Mouse (Mus musculus) MEL (cell line): ENCODE data around the gene Tatdn2.

Experiments
- BHLHE40 ChIP-seq: IDR thresholded peaks from 2 replicates; pipeline ENCODE4 v1.6.1; 2012; ENCODE audit warnings: low read depth, mild to moderate bottlenecking, inconsistent platforms, low read length, improper control_type of control experiment, borderline replicate concordance
- CTCF ChIP-seq, 3 experiments: IDR thresholded peaks in 2 of 3; conservative IDR thresholded peaks in 1 of 3; 2 replicates each; pipeline ENCODE4 v1.5.1; 2011 to 2012; ENCODE audit warnings: low read length in 3 of 3, low read depth in 2 of 3, mild to moderate bottlenecking in 2 of 3, improper control_type of control experiment in 1 of 3, inconsistent platforms in 1 of 3, mixed read lengths in 1 of 3, moderate library complexity in 1 of 3; ENCODE audit not compliant: control insufficient read depth in 1 of 3, insufficient read depth in 1 of 3, poor library complexity in 1 of 3, severe bottlenecking in 1 of 3
- EP300 ChIP-seq, 2 experiments: IDR thresholded peaks; 2 replicates each; pipeline ENCODE4 v1.6.1; 2011; ENCODE audit warnings: improper control_type of control experiment in 2 of 2, low read length in 2 of 2, low read depth in 1 of 2, mild to moderate bottlenecking in 1 of 2
- MAZ ChIP-seq: IDR thresholded peaks from 2 replicates; pipeline ENCODE4 v1.6.1; 2012; ENCODE audit warnings: low read depth, mild to moderate bottlenecking, inconsistent platforms, low read length, improper control_type of control experiment
- MYC ChIP-seq: IDR thresholded peaks from 2 replicates; pipeline ENCODE4 v1.6.1; 2011; ENCODE audit warnings: low read depth, mild to moderate bottlenecking, low read length, improper control_type of control experiment, moderate library complexity
- POLR2A ChIP-seq, 2 experiments: IDR thresholded peaks; 2 replicates each; pipeline ENCODE4 v1.6.1; 2011 to 2012; ENCODE audit warnings: low read length in 2 of 2, mild to moderate bottlenecking in 2 of 2, control low read depth in 1 of 2, improper control_type of control experiment in 1 of 2, low read depth in 1 of 2, moderate library complexity in 1 of 2; ENCODE audit not compliant: control insufficient read depth in 1 of 2, insufficient read depth in 1 of 2, poor library complexity in 1 of 2
- RCOR1 ChIP-seq: IDR thresholded peaks from 2 replicates; pipeline ENCODE4 v1.6.1; 2012; ENCODE audit warnings: low read depth, mild to moderate bottlenecking, inconsistent platforms, low read length, improper control_type of control experiment
- SIN3A ChIP-seq: IDR thresholded peaks from 2 replicates; pipeline ENCODE4 v1.6.1; 2012; ENCODE audit warnings: low read length, improper control_type of control experiment, inconsistent platforms
- ZMIZ1 ChIP-seq: IDR thresholded peaks from 2 replicates; pipeline ENCODE4 v1.6.1; 2012; ENCODE audit warnings: low read depth, mild to moderate bottlenecking, inconsistent platforms, low read length, improper control_type of control experiment, moderate library complexity
- ZNF384 ChIP-seq: IDR thresholded peaks from 2 replicates; pipeline ENCODE4 v1.6.1; 2012; ENCODE audit warnings: low read depth, mild to moderate bottlenecking, inconsistent platforms, low read length, improper control_type of control experiment

DNA sequence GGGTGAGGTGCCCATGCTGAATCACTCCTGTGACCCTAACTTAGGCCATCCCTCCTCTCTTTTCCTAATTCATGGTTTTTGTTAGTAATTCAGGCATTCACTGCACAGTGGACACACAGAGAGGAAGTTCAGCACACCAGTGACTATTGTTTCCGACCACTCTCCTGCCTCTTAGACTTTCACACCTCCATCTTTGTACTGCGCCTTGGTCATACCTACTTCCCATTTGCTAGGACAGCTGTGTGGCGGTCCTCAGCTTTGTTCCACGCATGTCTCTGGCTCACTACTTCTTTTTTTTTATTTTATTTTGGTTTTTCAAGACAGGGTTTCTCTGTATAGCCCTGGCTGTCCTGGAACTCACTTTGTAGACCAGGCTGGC is 5.8 kb upstream of the Tatdn2 start:
- TF ChIP-seq MYC (no peak), POLR2A (IDR thresholded peaks at IDR 0.05; ENCODE audit: control insufficient read depth in 1 of 2, insufficient read depth in 1 of 2, low read depth in 1 of 2, low read length in 2 of 2, poor library complexity in 1 of 2) (no peak), BHLHE40 (no peak), EP300 (IDR thresholded peaks at IDR 0.05; ENCODE audit: low read depth in 1 of 2, low read length in 2 of 2) (no peak), RCOR1 (no peak), ZMIZ1 (no peak), MAZ (no peak), SIN3A (0 out of 2 replicates have a peak, but pooled peaks have one; percentile 9), CTCF (IDR thresholded peaks at IDR 0.05 in 2 of 3, conservative IDR thresholded peaks at IDR 0.05 in 1 of 3; ENCODE audit: control insufficient read depth in 1 of 3, insufficient read depth in 1 of 3, low read depth in 2 of 3, low read length in 3 of 3, poor library complexity in 1 of 3, severe bottlenecking in 1 of 3) (no peak), ZNF384 (0 out of 2 replicates have a peak, but pooled peaks have one; percentile 44)
